ENCODE assay signal across 13 mouse cellular contexts in genomic region chr8:13202806-13203205, GRCm38 (mm10). TPM values are rescaled to one million over a fixed set of nuclear protein-coding genes. Genes with fewer than 3 reads are reported as not detected.
A peak's percentile ranks its signal among the peaks of the same experiment; 100 is the strongest.
DNase-seq lines count a peak whose midpoint lies in the region; ATAC-seq and TF ChIP-seq lines count a peak whose summit lies in the region.
"Had no signal": no experiment of that assay in that cellular context is flagged by ENCODE, and none has a peak within 500 bp of the region (broad histone marks: within the 10 kb centered on the region; RNA-seq: fewer than 3 reads in every experiment).

No protein-coding gene starts in this region.

- H3K9me3 ChIP-seq in heart, embryonic 10.5 days = no peaks in the 10 kb centered on the region
- H3K9me3 ChIP-seq in hindbrain, embryonic 11.5 days (ENCODE audit: control insufficient read depth, low read length) = no peaks in the 10 kb centered on the region
- H3K9me3 ChIP-seq: limb, embryonic 15.5 days had no signal

- ATAC-seq in hindbrain, embryonic 11.5 days (ENCODE audit: low FRiP score) = no peak

- no peak overlapping the region for H3K4me2 ChIP-seq in hindbrain, embryonic 11.5 days (replicated peaks; ENCODE audit: low read depth, low read length)
- H3K4me2 ChIP-seq: limb, embryonic 15.5 days had no signal

- H3K27ac ChIP-seq in heart, embryonic 10.5 days = peak overlapping the region; percentile 74
- peak overlapping the region; percentile 26; the same call in 1 of the 2 replicates for H3K27ac ChIP-seq in liver, adult 2 months (replicated peaks; ENCODE audit: insufficient read depth, low read depth, low read length)
- H3K27ac ChIP-seq in hindbrain, embryonic 11.5 days (ENCODE audit: low read depth, low read length) = no peak overlapping the region
- H3K27ac ChIP-seq: limb, embryonic 15.5 days had no signal

- no peak overlapping the region for H3K9ac ChIP-seq in liver, adult 2 months (ENCODE audit: low read depth, low read length)
- no peak overlapping the region for H3K9ac ChIP-seq in hindbrain, embryonic 11.5 days (ENCODE audit: low read depth, low read length)
- H3K9ac ChIP-seq: limb, embryonic 15.5 days had no signal

- H3K36me3 ChIP-seq in heart, embryonic 10.5 days = peaks cover 10% of the 10 kb centered on the region; the same call in 1 of the 2 replicates
- no peaks in the 10 kb centered on the region; the same call in 1 of the 2 replicates for H3K36me3 ChIP-seq in liver, adult 2 months (ENCODE audit: control insufficient read depth, insufficient read depth, low read length)
- no peaks in the 10 kb centered on the region for H3K36me3 ChIP-seq in hindbrain, embryonic 11.5 days (ENCODE audit: control insufficient read depth, insufficient read depth, low read length)
- H3K36me3 ChIP-seq: limb, embryonic 15.5 days had no signal

- peaks cover 65% of the 10 kb centered on the region for H3K4me1 ChIP-seq in heart, embryonic 10.5 days
- peaks cover 4% of the 10 kb centered on the region; the same call in 1 of the 2 replicates for H3K4me1 ChIP-seq in liver, adult 2 months (ENCODE audit: control insufficient read depth, insufficient read depth, low read length)
- no peaks in the 10 kb centered on the region for H3K4me1 ChIP-seq in hindbrain, embryonic 11.5 days (replicated peaks; ENCODE audit: control insufficient read depth, insufficient read depth, low read length)

- 57% methylated on average over 3 of the region's 3 CpGs for WGBS in heart, embryonic 10.5 days
- WGBS in liver, adult 2 months = 91% methylated on average over 3 of the region's 3 CpGs
- WGBS in hindbrain, embryonic 11.5 days = 83% methylated on average over 3 of the region's 3 CpGs

- TF ChIP-seq CTCF in liver, adult 2 months (IDR thresholded peaks at IDR 0.05; ENCODE audit: low read depth, low read length) = no peak

- peaks cover 41% of the 10 kb centered on the region for H3K27me3 ChIP-seq in heart, embryonic 10.5 days (ENCODE audit: insufficient read depth, poor library complexity, severe bottlenecking)
- no peaks in the 10 kb centered on the region for H3K27me3 ChIP-seq in liver, adult 2 months (ENCODE audit: control insufficient read depth, insufficient read depth, low read length)
- peaks cover 25% of the 10 kb centered on the region for H3K27me3 ChIP-seq in hindbrain, embryonic 11.5 days (ENCODE audit: control insufficient read depth, insufficient read depth, low read length)

- H3K79me2 ChIP-seq in liver, adult 2 months (ENCODE audit: control insufficient read depth, insufficient read depth, low read length) = peaks cover 7% of the 10 kb centered on the region; the same call in 1 of the 2 replicates

- DNase-seq in heart, embryonic 10.5 days (ENCODE audit: low spot score) = peak; percentile 84
- no peak for DNase-seq in heart, postnatal 4 days
- peak; percentile 87 for DNase-seq in MEL-GATA-1-ER (ENCODE audit: extremely low read depth, low read depth)
- no peak for DNase-seq in liver, adult 2 months (ENCODE audit: extremely low read depth, low read depth, low spot score)
- peak; percentile 64 to 75 for DNase-seq in spleen, postnatal 10 days (ENCODE audit: low spot score in 2 of 2)
- DNase-seq in left cerebral cortex, adult 8-10 months (ENCODE audit: low spot score in 2 of 2) = no peak
- no peak for DNase-seq in urinary bladder, postnatal 10 days (ENCODE audit: low spot score)
- DNase-seq in hindbrain, embryonic 11.5 days (ENCODE audit: low spot score) = no peak
- DNase-seq: cerebellum, postnatal 25 days; kidney, postnatal 25 days; retina, postnatal 1 day had no signal

- peak overlapping the region; percentile 96 for H3K4me3 ChIP-seq in heart, embryonic 10.5 days
- no peak overlapping the region for H3K4me3 ChIP-seq in liver, adult 2 months (ENCODE audit: insufficient read depth, low read depth, low read length)
- H3K4me3 ChIP-seq in hindbrain, embryonic 11.5 days (ENCODE audit: low read depth, low read length) = no peak overlapping the region
- H3K4me3 ChIP-seq: limb, embryonic 15.5 days had no signal

- no peak for TF ChIP-seq POLR2A in liver, adult 2 months (IDR thresholded peaks at IDR 0.05; ENCODE audit: extremely low read depth, insufficient read depth, low read length)

RNA-seq across cellular contexts. Expression of gene Grtp1, which starts 2.4 kb away (rescaled TPM):
- 30.5 and 34.0 TPM in 2 replicates for polyA plus RNA-seq in heart, embryonic 10.5 days (2016; fragmentation: Nextera tagmentation; extraction: Ambion mirVana)
- total RNA-seq in heart, postnatal 4 days (2021) = 1 to 10 TPM; 6.1 TPM
- 25.3 and 25.5 TPM in 2 replicates for total RNA-seq in liver, adult 2 months (2014; rRNA removed)
- 28.3 and 30.3 TPM in 2 replicates for polyA plus RNA-seq in liver, adult 2 months (2012; rRNA removed)
- 1 to 10 TPM; 5.1 to 7.4 (median 5.7) TPM for total RNA-seq in left cerebral cortex, adult 8-10 months (2022)
- 12.9 and 13.0 TPM in 2 replicates for polyA plus RNA-seq in hindbrain, embryonic 11.5 days (2014; fragmentation: Nextera tagmentation; extraction: Ambion mirVana)

RNA-seq across cellular contexts. Expression of gene Lamp1, which starts 43.8 kb away (rescaled TPM):
- polyA plus RNA-seq in heart, embryonic 10.5 days (2016; fragmentation: Nextera tagmentation; extraction: Ambion mirVana) = 290 and 334 TPM in 2 replicates
- total RNA-seq in heart, postnatal 4 days (2021) = 100 to 1,000 TPM; 282 to 294 TPM
- 381 and 420 TPM in 2 replicates for total RNA-seq in liver, adult 2 months (2014; rRNA removed)
- 563 and 625 TPM in 2 replicates for polyA plus RNA-seq in liver, adult 2 months (2012; rRNA removed)
- 100 to 1,000 TPM; 296 to 343 (median 307) TPM for total RNA-seq in left cerebral cortex, adult 8-10 months (2022)
- polyA plus RNA-seq in hindbrain, embryonic 11.5 days (2014; fragmentation: Nextera tagmentation; extraction: Ambion mirVana) = 261 and 286 TPM in 2 replicates

RNA-seq across cellular contexts. Expression of gene Adprhl1, which starts 51.2 kb away (rescaled TPM):
- 49.3 and 117 TPM in 2 replicates for polyA plus RNA-seq in heart, embryonic 10.5 days (2016; fragmentation: Nextera tagmentation; extraction: Ambion mirVana)
- total RNA-seq in heart, postnatal 4 days (2021) = 100 to 1,000 TPM; 376 to 389 TPM
- 0.74 TPM in 1 of 2 replicates, not detected in the other for total RNA-seq in liver, adult 2 months (2014; rRNA removed)
- polyA plus RNA-seq in liver, adult 2 months (2012; rRNA removed) = not detected in 2 replicates
- total RNA-seq in left cerebral cortex, adult 8-10 months (2022) = 1 to 10 TPM; 1.4 to 2.3 (median 1.7) TPM
- 0.26 and 0.32 TPM in 2 replicates for polyA plus RNA-seq in hindbrain, embryonic 11.5 days (2014; fragmentation: Nextera tagmentation; extraction: Ambion mirVana)
- polyA plus RNA-seq: stomach, embryonic 14.5 days had no signal

Comparison
In these comparisons a context has a peak if more than half of its experiments do, and no peak if none do; other contexts are left out.
1. DNase-seq: peak in heart, embryonic 10.5 days (single experiment), MEL-GATA-1-ER (single experiment) and spleen, postnatal 10 days (2 of 2); none in heart, postnatal 4 days (single experiment), liver, adult 2 months (single experiment), left cerebral cortex, adult 8-10 months (0 of 2), urinary bladder, postnatal 10 days (single experiment) and hindbrain, embryonic 11.5 days (single experiment).
2. RNA of gene Adprhl1, which starts 51.2 kb away (total RNA-seq): 376 to 389 TPM in heart, postnatal 4 days; 1.4 to 2.3 TPM in left cerebral cortex, adult 8-10 months and 0.74 TPM in liver, adult 2 months; every median in the first group is over 100 times any median in the second.